Mouse (Mus musculus): ENCODE results near the gene Gm8677.
"Not testable (repeated sequence)": the region's sequence is repeated elsewhere in the genome, so short reads cannot be mapped to it uniquely, and the experiment has no call there.

Gene Gm8677

DNA sequence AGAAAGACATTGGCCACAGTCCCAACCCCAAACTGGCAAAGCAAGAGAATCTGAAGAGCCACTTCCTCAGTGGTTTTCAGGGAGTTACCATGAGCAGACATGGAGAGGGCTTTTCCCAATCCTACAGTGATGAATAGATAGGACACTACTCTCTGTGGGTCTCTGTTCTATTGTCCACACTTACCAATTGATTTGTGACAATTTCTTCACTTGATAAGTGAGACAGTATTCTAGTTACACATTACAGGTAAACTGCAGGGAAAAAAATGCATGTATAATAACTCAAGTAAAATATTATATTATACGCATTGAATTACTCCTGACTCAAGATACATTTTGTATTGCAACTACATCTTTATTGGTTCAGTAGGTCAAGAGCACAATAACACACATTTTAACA, at the start of gene Gm8677:
Gene Gm8677, minus strand, starts transcription at position 101 of the 400 bp plus-strand sequence.
- DNase-seq (ENCODE audit: low spot score in 2 of 2): not testable (repeated sequence)

DNA sequence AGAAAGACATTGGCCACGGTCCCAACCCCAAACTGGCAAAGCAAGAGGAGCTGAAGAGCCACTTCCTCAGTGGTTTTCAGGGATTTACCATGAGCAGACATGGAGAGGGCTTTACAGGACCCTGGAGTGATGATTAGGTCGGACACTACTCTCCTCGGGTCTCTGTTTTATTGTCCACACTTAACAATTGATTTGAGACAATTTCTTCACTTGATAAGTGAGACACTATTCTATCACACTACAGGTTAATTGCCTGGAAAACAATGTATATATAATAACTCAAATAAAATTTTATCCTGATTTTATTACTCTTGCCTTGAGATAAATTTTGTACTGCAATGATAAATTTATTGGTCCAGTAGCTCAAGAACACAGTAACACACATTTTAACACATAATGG, 30.6 kb upstream of the Gm8677 start, which contains the start of gene Gm4201:
Gene Gm4201, minus strand, starts transcription at position 101 of the 400 bp plus-strand sequence.
- not testable (repeated sequence) for DNase-seq (ENCODE audit: low spot score in 2 of 2)

DNA sequence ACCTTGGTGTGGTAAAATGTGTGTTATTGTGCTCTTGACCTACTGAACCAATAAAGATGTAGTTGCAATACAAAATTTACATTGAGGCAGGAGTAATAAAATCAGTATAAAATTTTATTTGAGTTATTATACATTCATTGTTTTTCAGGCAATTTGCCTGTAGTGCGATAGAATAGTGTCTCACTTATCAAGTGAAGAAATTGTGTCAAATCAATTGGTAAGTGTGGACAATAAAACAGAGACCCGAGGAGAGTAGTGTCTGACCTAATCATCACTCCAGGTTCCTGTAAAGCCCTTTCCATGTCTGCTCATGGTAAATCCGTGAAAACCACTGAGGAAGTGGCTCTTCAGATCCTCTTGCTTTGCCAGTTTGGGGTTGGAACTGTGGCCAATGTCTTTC, 12.0 kb downstream of the Gm8677 start, which contains the start of gene Vmn1r152:
Gene Vmn1r152, plus strand, starts transcription at position 301 of the 400 bp plus-strand sequence.
- DNase-seq (ENCODE audit: low spot score in 2 of 2): not testable (repeated sequence)

DNA sequence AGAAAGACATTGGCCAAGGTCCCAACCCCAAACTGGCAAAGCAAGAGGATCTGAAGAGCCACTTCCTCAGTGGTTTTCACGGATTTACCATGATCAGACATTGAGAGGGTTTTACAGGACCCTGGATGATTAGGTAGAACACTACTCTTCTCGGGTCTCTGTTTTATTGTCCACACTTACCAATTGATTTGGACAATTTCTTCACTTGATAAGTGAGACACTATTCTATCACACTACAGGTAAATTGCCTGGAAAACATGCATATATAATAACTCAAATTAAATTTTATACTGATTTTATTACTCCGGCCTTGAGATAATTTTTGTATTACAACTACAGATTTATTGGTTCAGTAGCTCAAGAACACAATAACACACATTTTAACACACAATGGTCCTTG, 35.1 kb downstream of the Gm8677 start, which contains the start of gene Vmn1r151:
Gene Vmn1r151, minus strand, starts transcription at position 101 of the 400 bp plus-strand sequence.
- DNase-seq (ENCODE audit: low spot score in 2 of 2): not testable (repeated sequence)
